Mouse (Mus musculus): Measurements from ENCODE around the gene Ripply3.
"Not testable (repeated sequence)": the region's sequence is repeated elsewhere in the genome, so short reads cannot be mapped to it uniquely, and the experiment has no call there.

Ripply3 gene

GRCm38 (mm10) chr16:94314626-94315025 lies 13.6 kb upstream of the Ripply3 start:
- DNase-seq (ENCODE audit: low spot score in 2 of 2): no peak

GRCm38 (mm10) chr16:94315215-94315614 lies 13.0 kb upstream of the Ripply3 start:
- no peak for DNase-seq (ENCODE audit: low spot score in 2 of 2)

- DNase-seq (ENCODE audit: low spot score in 2 of 2): no peak
Observed at GRCm38 (mm10) chr16:94317752-94318151, 10.5 kb upstream of the Ripply3 start.

GRCm38 (mm10) chr16:94320223-94320622 lies 8.0 kb upstream of the Ripply3 start:
- DNase-seq (ENCODE audit: low spot score in 2 of 2): no peak

GRCm38 (mm10) chr16:94323681-94324080 lies 4.5 kb upstream of the Ripply3 start:
- no peak for DNase-seq (ENCODE audit: low spot score in 2 of 2)

GRCm38 (mm10) chr16:94326008-94326407 lies 2.2 kb upstream of the Ripply3 start:
- no peak for DNase-seq (ENCODE audit: low spot score in 2 of 2)

GRCm38 (mm10) chr16:94328881-94329867 lies 954 bp downstream of the Ripply3 start:
- DNase-seq (ENCODE audit: low spot score in 2 of 2): no peak

GRCm38 (mm10) chr16:94330429-94330828 lies 2.2 kb downstream of the Ripply3 start:
- DNase-seq (ENCODE audit: low spot score in 2 of 2): no peak

- no peak for DNase-seq (ENCODE audit: low spot score in 2 of 2)
Observed at GRCm38 (mm10) chr16:94331233-94331885, 3.1 kb downstream of the Ripply3 start.

- peak; percentile 38 to 51 for DNase-seq (ENCODE audit: low spot score in 2 of 2)
Observed at GRCm38 (mm10) chr16:94331886-94332252, 3.6 kb downstream of the Ripply3 start.

- no peak for DNase-seq (ENCODE audit: low spot score in 2 of 2)
Observed at GRCm38 (mm10) chr16:94335656-94336055, 7.4 kb downstream of the Ripply3 start.

GRCm38 (mm10) chr16:94339164-94340160 lies 11.2 kb downstream of the Ripply3 start:
- not testable (repeated sequence) for DNase-seq (ENCODE audit: low spot score in 2 of 2)

- DNase-seq (ENCODE audit: low spot score in 2 of 2): no peak
Observed at GRCm38 (mm10) chr16:94345733-94346132, 17.5 kb downstream of the Ripply3 start.

- DNase-seq (ENCODE audit: low spot score in 2 of 2): no peak
Observed at GRCm38 (mm10) chr16:94347080-94347731, 19.0 kb downstream of the Ripply3 start.

- no peak for DNase-seq (ENCODE audit: low spot score in 2 of 2)
Observed at GRCm38 (mm10) chr16:94348779-94349178, 20.6 kb downstream of the Ripply3 start.

- peak; percentile 6 to 24 for DNase-seq (ENCODE audit: low spot score in 2 of 2)
Observed at GRCm38 (mm10) chr16:94349588-94350286, 21.5 kb downstream of the Ripply3 start.

GRCm38 (mm10) chr16:94350287-94350677 lies 22.1 kb downstream of the Ripply3 start:
- no peak for DNase-seq (ENCODE audit: low spot score in 2 of 2)

- DNase-seq (ENCODE audit: low spot score in 2 of 2): peak; percentile 32 to 54
Observed at GRCm38 (mm10) chr16:94354450-94354849, 26.2 kb downstream of the Ripply3 start.

GRCm38 (mm10) chr16:94356046-94356445 lies 27.8 kb downstream of the Ripply3 start:
- no peak for DNase-seq (ENCODE audit: low spot score in 2 of 2)

- no peak for DNase-seq (ENCODE audit: low spot score in 2 of 2)
Observed at GRCm38 (mm10) chr16:94356776-94357494, 28.7 kb downstream of the Ripply3 start.
